Mouse (Mus musculus): Measurements from ENCODE around the gene Rack1. TPM values are rescaled to one million over a fixed set of nuclear protein-coding genes. Genes with fewer than 3 reads are reported as not detected.
"Not testable (repeated sequence)": the region's sequence is repeated elsewhere in the genome, so short reads cannot be mapped to it uniquely, and the experiment has no call there.

The Rack1 gene
- total RNA-seq, 4 experiments from 2014 or later: 240 to 284 (median 258) TPM

GRCm38 (mm10) chr11:48838879-48839680 is 38.9 kb downstream of the Rack1 start:
- DNase-seq (ENCODE audit: low spot score in 2 of 2): no peak

- DNase-seq (ENCODE audit: low spot score in 2 of 2): no peak
Observed at GRCm38 (mm10) chr11:48840805-48841204, 40.7 kb downstream of the Rack1 start.

GRCm38 (mm10) chr11:48841213-48841612 is 41.1 kb downstream of the Rack1 start:
- DNase-seq (ENCODE audit: low spot score in 2 of 2): no peak

GRCm38 (mm10) chr11:48842378-48842792 is 42.3 kb downstream of the Rack1 start:
- no peak for DNase-seq (ENCODE audit: low spot score in 2 of 2)

GRCm38 (mm10) chr11:48843202-48843601 is 43.1 kb downstream of the Rack1 start:
- DNase-seq (ENCODE audit: low spot score in 2 of 2): no peak

GRCm38 (mm10) chr11:48844309-48844708 is 44.2 kb downstream of the Rack1 start:
- no peak for DNase-seq (ENCODE audit: low spot score in 2 of 2)

- DNase-seq (ENCODE audit: low spot score in 2 of 2): no peak
Observed at GRCm38 (mm10) chr11:48845244-48845815, 45.2 kb downstream of the Rack1 start.

GRCm38 (mm10) chr11:48846362-48846761 is 46.2 kb downstream of the Rack1 start:
- not testable (repeated sequence) for DNase-seq (ENCODE audit: low spot score in 2 of 2)

GRCm38 (mm10) chr11:48846881-48847280 is 46.7 kb downstream of the Rack1 start:
- DNase-seq (ENCODE audit: low spot score in 2 of 2): no peak

- no peak for DNase-seq (ENCODE audit: low spot score in 2 of 2)
Observed at GRCm38 (mm10) chr11:48850240-48850639, 50.1 kb downstream of the Rack1 start.

- DNase-seq (ENCODE audit: low spot score in 2 of 2): no peak
Observed at GRCm38 (mm10) chr11:48851270-48851995, 51.3 kb downstream of the Rack1 start.

GRCm38 (mm10) chr11:48852190-48852589 is 52.1 kb downstream of the Rack1 start:
- DNase-seq (ENCODE audit: low spot score in 2 of 2): no peak

GRCm38 (mm10) chr11:48852624-48853473 is 52.7 kb downstream of the Rack1 start:
- DNase-seq (ENCODE audit: low spot score in 2 of 2): no peak

GRCm38 (mm10) chr11:48853474-48854180 is 53.5 kb downstream of the Rack1 start:
- peak; percentile 87 to 97 for DNase-seq (ENCODE audit: low spot score in 2 of 2)

Other genes starting within 250 kb of the Rack1 start
- 10 to 100 TPM; 45.7 to 73.5 (median 57.9) TPM for gene Trim41, start 17.0 kb downstream of the Rack1 start, total RNA-seq (2022)
- 1 to 10 TPM; 2.2 to 3.4 (median 3.1) TPM for gene Trim7, start 25.8 kb downstream of the Rack1 start, total RNA-seq (2022)
- gene Gm12184, start 26.3 kb downstream of the Rack1 start, total RNA-seq (2022): 1 to 10 TPM in 2 of 4 experiments, under 1 TPM in 2; 0.40 to 3.0 (median 1.0) TPM
- 10 to 100 TPM in 2 of 4 experiments, 1 to 10 TPM in 2; 6.8 to 25.6 (median 12.4) TPM for gene Irgm1, start 71.4 kb downstream of the Rack1 start, total RNA-seq (2022)
- gene Gm5431, start 101.9 kb downstream of the Rack1 start, total RNA-seq (2022): 1 to 10 TPM in 1 of 4 experiments, under 1 TPM in 2, not detected in 1; 0.20 to 1.0 (median 0.29) TPM
- 1 to 10 TPM in 2 of 4 experiments, under 1 TPM in 1, not detected in 1; 0.56 to 3.8 (median 2.4) TPM for gene Psme2b, start 145.9 kb downstream of the Rack1 start, total RNA-seq (2022)
- not detected for gene Olfr56, start 178.6 kb downstream of the Rack1 start, total RNA-seq (2022)
- 1 to 10 TPM in 3 of 4 experiments, under 1 TPM in 1; 0.95 to 3.3 (median 1.6) TPM for gene 9930111J21Rik1, start 179.1 kb downstream of the Rack1 start, total RNA-seq (2022)
- 1 to 10 TPM in 1 of 4 experiments, under 1 TPM in 3; 0.16 to 1.1 (median 0.39) TPM for gene Gm12185, start 191.9 kb downstream of the Rack1 start, total RNA-seq (2022)
- gene Tgtp1, start 193.8 kb downstream of the Rack1 start, total RNA-seq (2022): 1 to 10 TPM in 1 of 4 experiments, under 1 TPM in 3; 0.34 to 1.1 (median 0.48) TPM

All from layer of hippocampus, adult 8-10 months (tissue).